In the genomic region with DNA sequence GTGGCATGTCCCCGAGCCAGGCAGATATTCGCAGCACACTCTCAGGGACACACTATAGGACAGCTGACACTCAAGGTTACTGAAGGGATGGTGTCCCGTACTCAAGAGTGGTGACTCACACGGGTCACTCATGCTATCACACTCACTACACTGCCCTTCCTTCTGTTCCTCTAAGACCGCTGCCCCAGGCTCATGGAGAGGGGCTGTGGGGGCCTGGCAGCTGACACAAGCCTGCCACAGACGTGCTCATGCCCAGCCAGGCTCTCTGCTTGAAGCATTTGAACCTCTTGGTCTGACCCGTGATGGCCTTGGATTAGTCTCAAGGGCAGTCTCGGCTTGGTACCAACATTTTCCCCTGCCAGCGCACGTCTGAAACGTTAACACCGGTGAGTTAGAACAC, we compare ENCODE assay signal across 8 mouse cellular contexts. TPM values are rescaled to one million over a fixed set of nuclear protein-coding genes. Genes with fewer than 3 reads are reported as not detected.
DNase-seq lines count a peak whose midpoint lies in the region; ATAC-seq lines count a peak whose summit lies in the region.

No protein-coding gene starts in this region.

- WGBS in heart, embryonic 10.5 days: 43% methylated on average over 12 of the region's 12 CpGs
- WGBS in heart, embryonic 15.5 days: 29% methylated on average over 12 of the region's 12 CpGs
- WGBS in liver, embryonic 16.5 days (ENCODE audit: insufficient replicate concordance): 67% methylated on average over 12 of the region's 12 CpGs
- WGBS in forebrain, embryonic 14.5 days: 80% methylated on average over 12 of the region's 12 CpGs

- peaks cover 68% of the 10 kb centered on the region for H3K4me1 ChIP-seq in heart, embryonic 10.5 days
- peaks cover 73% of the 10 kb centered on the region for H3K4me1 ChIP-seq in heart, embryonic 15.5 days (replicated peaks)
- H3K4me1 ChIP-seq in liver, embryonic 16.5 days (ENCODE audit: control insufficient read depth, low read depth, low read length): peaks cover 67% of the 10 kb centered on the region
- peaks cover 16% of the 10 kb centered on the region for H3K4me1 ChIP-seq in forebrain, embryonic 14.5 days (ENCODE audit: control insufficient read depth, insufficient read depth, low read length)

- H3K9ac ChIP-seq in heart, embryonic 15.5 days: no peak overlapping the region
- no peak overlapping the region for H3K9ac ChIP-seq in liver, embryonic 16.5 days (ENCODE audit: low read depth, low read length)
- H3K9ac ChIP-seq in forebrain, embryonic 14.5 days (ENCODE audit: low read length): no peak overlapping the region

- peak; percentile 30 for ATAC-seq in heart, embryonic 15.5 days (replicated peaks; ENCODE audit: insufficient number of reproducible peaks, insufficient read depth, low FRiP score, low read depth)
- ATAC-seq in liver, embryonic 16.5 days (ENCODE audit: low read depth): no peak
- no peak for ATAC-seq in cerebellum, adult (ENCODE audit: insufficient number of reproducible peaks, low FRiP score, low TSS enrichment)
- no peak for ATAC-seq in forebrain, embryonic 14.5 days

- H3K36me3 ChIP-seq in heart, embryonic 10.5 days: no peaks in the 10 kb centered on the region
- no peaks in the 10 kb centered on the region for H3K36me3 ChIP-seq in heart, embryonic 15.5 days
- H3K36me3 ChIP-seq in liver, embryonic 16.5 days (ENCODE audit: control insufficient read depth, insufficient read depth): no peaks in the 10 kb centered on the region; the same call in 1 of the 2 replicates
- H3K36me3 ChIP-seq in forebrain, embryonic 14.5 days (ENCODE audit: control insufficient read depth, insufficient read depth, low read length): no peaks in the 10 kb centered on the region

- peak overlapping the region; percentile 9 for H3K4me3 ChIP-seq in heart, embryonic 10.5 days
- no peak overlapping the region for H3K4me3 ChIP-seq in heart, embryonic 15.5 days
- H3K4me3 ChIP-seq in liver, embryonic 16.5 days (ENCODE audit: low read depth, low read length): no peak overlapping the region
- no peak overlapping the region for H3K4me3 ChIP-seq in forebrain, embryonic 14.5 days (ENCODE audit: low read depth, low read length)

- H3K27ac ChIP-seq in heart, embryonic 10.5 days: peak overlapping the region; percentile 78
- H3K27ac ChIP-seq in heart, embryonic 15.5 days: peak overlapping the region; percentile 85
- H3K27ac ChIP-seq in liver, embryonic 16.5 days (ENCODE audit: low read length): peak overlapping the region; percentile 86
- no peak overlapping the region for H3K27ac ChIP-seq in forebrain, embryonic 14.5 days (ENCODE audit: low read depth, low read length)

- H3K27me3 ChIP-seq in heart, embryonic 10.5 days (ENCODE audit: insufficient read depth, poor library complexity, severe bottlenecking): no peaks in the 10 kb centered on the region
- H3K27me3 ChIP-seq in heart, embryonic 15.5 days: no peaks in the 10 kb centered on the region
- H3K27me3 ChIP-seq in liver, embryonic 16.5 days (ENCODE audit: control insufficient read depth, insufficient read depth, low read depth, low read length): no peaks in the 10 kb centered on the region
- no peaks in the 10 kb centered on the region for H3K27me3 ChIP-seq in forebrain, embryonic 14.5 days (replicated peaks; ENCODE audit: control insufficient read depth, insufficient read depth, low read length)

- peak overlapping the region; percentile 22 for H3K4me2 ChIP-seq in heart, embryonic 15.5 days
- no peak overlapping the region for H3K4me2 ChIP-seq in liver, embryonic 16.5 days (ENCODE audit: low read depth, low read length)
- H3K4me2 ChIP-seq in forebrain, embryonic 14.5 days (ENCODE audit: low read length): no peak overlapping the region

- no peak for DNase-seq in heart, embryonic 10.5 days (ENCODE audit: low spot score)
- no peak for DNase-seq in heart, adult 11 months
- DNase-seq in adrenal gland, adult 2 months: peak; percentile 78
- no peak for DNase-seq in urinary bladder, adult 2 months (ENCODE audit: low spot score)
- no peak for DNase-seq in forebrain, embryonic 14.5 days (ENCODE audit: low spot score)

- no peaks in the 10 kb centered on the region for H3K9me3 ChIP-seq in heart, embryonic 10.5 days
- no peaks in the 10 kb centered on the region for H3K9me3 ChIP-seq in heart, embryonic 15.5 days (replicated peaks)
- H3K9me3 ChIP-seq in liver, embryonic 16.5 days (replicated peaks; ENCODE audit: control insufficient read depth, low read length): no peaks in the 10 kb centered on the region
- no peaks in the 10 kb centered on the region for H3K9me3 ChIP-seq in forebrain, embryonic 14.5 days (replicated peaks; ENCODE audit: control insufficient read depth, low read length)

RNA-seq across cellular contexts. Expression of a gene that starts 10.7 kb away (rescaled TPM):
- polyA plus RNA-seq in heart, embryonic 10.5 days (2016; fragmentation: Nextera tagmentation; extraction: Ambion mirVana): 13.8 and 16.6 TPM in 2 replicates
- total RNA-seq in adrenal gland, adult 2 months (2021): 10 to 100 TPM; 49.1 to 64.9 TPM
- polyA plus RNA-seq in adrenal gland, adult 2 months (2012; rRNA removed): 8.3 and 8.8 TPM in 2 replicates
- 11.4 and 11.7 TPM in 2 replicates for polyA plus RNA-seq in heart, embryonic 15.5 days (2015; fragmentation: Nextera tagmentation; extraction: Ambion mirVana)
- polyA plus RNA-seq in liver, embryonic 16.5 days (2015; fragmentation: Nextera tagmentation; extraction: Ambion mirVana): 12.8 and 13.7 TPM in 2 replicates
- 19.8 and 23.9 TPM in 2 replicates for polyA plus RNA-seq in urinary bladder, adult 2 months (2012; rRNA removed)
- 9.5 and 11.6 TPM in 2 replicates for polyA plus RNA-seq in forebrain, embryonic 14.5 days (2014; fragmentation: Nextera tagmentation; extraction: Ambion mirVana)
